Mouse (Mus musculus) left cerebral cortex, postnatal 14 days (tissue): ENCODE results near the gene Ets2. TPM values are rescaled to one million over a fixed set of nuclear protein-coding genes. Genes with fewer than 3 reads are reported as not detected.
"Not testable (repeated sequence)": the region's sequence is repeated elsewhere in the genome, so short reads cannot be mapped to it uniquely, and the experiment has no call there.

Experiments
- DNase-seq, 2 experiments: peaks; one replicate each; pipeline ENCODE4 v3.0.0; 2021 to 2022; ENCODE audit warnings: low spot score in 2 of 2, mixed read lengths in 1 of 2
- intact Hi-C: fragments of 180-260 bp; cut with DNase I; formaldehyde crosslinking; loops from one replicate; pipeline ENCODE4 v1.15.1; 2025
- total RNA-seq, 2 experiments: library from RNA; stranded (reverse); gene quantifications; 2 replicates each; pipeline ENCODE4 v1.2.3; 2021

Ets2 gene
- total RNA-seq, 2 experiments from 2014 or later: 53.0 to 59.9 TPM

- DNase-seq: no peak
- intact Hi-C loops: no loop called here
Measured at GRCm38 (mm10) chr16:95686901-95687300, 15.0 kb upstream of the Ets2 start.

GRCm38 (mm10) chr16:95688010-95688409 is 13.9 kb upstream of the Ets2 start:
- no peak for DNase-seq
- intact Hi-C loops: no loop called here

DNA sequence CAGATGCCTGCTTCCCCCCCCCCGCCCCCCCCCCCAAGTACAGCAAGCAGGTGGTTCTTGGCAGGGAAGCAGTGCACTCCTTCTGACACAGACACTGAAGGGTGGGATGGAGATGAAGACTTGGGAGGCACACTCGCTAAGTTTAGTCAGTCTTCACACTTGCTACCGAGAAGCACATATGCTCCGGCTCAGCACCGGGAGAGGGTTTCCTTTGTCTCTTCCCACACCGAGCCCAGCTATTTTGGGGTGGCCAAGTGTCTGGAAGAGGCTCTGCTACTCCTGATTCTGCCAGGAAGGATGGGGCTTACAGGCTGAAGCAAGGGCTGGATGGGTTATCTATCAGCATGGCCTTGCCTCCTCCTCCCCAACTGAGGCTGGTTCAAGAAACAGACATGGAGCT is 5.3 kb upstream of the Ets2 start:
- intact Hi-C loops: no loop called here

DNA sequence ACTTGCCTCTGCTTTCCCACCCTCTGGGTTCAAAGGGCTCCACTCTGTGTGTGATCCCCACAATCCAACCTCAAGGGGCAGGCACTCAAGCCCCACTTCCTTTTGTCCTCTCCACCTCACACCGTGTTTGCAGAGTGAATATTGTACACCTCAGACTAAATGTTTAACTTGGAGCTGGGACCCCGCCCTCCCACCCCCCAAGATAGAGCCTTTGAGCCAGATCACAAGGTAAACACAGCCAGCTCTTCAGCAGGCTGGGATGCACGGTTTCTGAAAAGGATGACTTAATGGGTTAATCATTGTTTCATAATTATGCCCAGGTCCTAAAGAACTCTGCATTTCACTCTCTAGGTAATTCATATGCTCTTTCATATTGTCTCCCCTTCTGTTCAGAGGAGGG is 2.2 kb upstream of the Ets2 start:
- intact Hi-C loops: loop anchor here (5.0 kb wide), 2 partner anchors 52 to 248 kb away; no protein-coding TSS in a partner anchor
- DNase-seq: no peak

More for the DNA sequence above, 5.3 kb upstream of the Ets2 start:
- DNase-seq: peak; percentile 67 to 86

GRCm38 (mm10) chr16:95700224-95700623 is 1.7 kb upstream of the Ets2 start:
- DNase-seq: no peak
- intact Hi-C loops: loop anchor here (5.0 kb wide), 2 partner anchors 53 to 247 kb away; no protein-coding TSS in a partner anchor

DNA sequence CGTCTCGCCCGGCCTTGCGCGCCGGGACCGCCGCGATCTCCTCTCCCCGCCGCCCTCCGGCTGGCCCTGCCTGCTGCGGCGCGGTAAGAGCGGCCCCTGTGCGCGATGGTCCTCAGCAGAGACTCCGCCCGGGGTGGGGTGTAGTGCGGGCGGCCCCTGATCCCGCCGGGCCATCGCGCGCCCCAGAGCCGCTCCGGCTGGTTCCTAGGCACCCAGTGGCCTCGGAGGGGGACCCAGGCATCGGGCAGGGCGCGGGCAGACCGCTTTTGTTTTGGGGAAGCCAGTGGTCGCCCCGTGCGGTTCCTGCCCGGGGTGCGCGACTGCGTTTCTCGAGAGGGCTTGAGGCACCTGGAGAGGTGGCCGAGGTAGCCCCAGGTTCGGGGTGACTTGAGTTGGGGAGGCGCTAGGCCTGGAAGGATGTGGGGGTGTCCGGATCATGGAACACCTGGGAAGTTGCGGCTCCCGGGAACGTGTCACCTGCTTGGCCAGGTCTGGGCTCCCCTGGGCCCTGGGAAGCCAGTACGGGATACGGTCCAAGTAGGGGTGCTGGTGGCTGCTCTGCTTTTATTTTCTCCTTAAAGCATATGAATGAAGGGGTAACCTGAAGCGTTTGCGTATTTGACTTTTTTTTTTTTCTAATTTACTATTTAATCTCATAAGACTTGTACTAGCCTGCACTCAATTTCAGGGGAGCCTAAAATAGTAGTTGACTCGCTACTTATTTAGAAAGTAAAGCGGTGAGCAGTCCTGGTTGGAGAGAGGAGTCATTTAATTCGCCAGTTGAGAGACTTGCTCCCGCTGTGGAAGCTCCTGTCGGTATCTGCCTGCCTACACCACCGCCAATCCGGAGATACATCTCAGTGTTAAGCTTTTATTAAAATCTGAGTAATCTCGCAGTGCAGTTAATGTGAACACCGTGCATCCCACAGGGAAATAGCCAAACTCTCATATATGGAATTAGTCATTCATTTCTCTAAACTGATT is 979 bp downstream of the Ets2 start:
- intact Hi-C loops: loop anchor here (5.0 kb wide), 2 partner anchors 56 to 244 kb away; no protein-coding TSS in a partner anchor
- peak in 1 of 2 experiments; percentile 59 for DNase-seq

DNA sequence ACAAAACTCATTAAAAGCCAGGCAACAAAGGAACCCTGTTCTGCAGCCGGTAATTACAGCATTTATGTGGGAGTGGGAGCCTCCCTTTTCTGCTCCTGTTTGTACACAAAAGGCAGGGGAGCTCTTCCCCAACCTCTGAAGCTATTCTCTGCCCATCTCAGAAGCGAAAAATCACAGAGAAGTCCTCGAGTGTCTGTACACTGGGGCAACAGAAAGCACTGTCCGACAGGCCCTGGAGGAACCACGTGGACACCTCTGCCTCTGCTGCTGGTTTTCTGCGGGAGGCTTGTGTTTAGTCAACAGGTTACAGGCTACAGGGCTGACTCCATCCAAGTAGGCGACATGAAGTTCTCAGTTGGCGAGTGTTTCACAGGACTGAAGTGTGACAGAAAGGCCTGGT is 2.1 kb downstream of the Ets2 start:
- DNase-seq: no peak
- intact Hi-C loops: loop anchor here (5.0 kb wide), 2 partner anchors 57 to 243 kb away; no protein-coding TSS in a partner anchor

DNA sequence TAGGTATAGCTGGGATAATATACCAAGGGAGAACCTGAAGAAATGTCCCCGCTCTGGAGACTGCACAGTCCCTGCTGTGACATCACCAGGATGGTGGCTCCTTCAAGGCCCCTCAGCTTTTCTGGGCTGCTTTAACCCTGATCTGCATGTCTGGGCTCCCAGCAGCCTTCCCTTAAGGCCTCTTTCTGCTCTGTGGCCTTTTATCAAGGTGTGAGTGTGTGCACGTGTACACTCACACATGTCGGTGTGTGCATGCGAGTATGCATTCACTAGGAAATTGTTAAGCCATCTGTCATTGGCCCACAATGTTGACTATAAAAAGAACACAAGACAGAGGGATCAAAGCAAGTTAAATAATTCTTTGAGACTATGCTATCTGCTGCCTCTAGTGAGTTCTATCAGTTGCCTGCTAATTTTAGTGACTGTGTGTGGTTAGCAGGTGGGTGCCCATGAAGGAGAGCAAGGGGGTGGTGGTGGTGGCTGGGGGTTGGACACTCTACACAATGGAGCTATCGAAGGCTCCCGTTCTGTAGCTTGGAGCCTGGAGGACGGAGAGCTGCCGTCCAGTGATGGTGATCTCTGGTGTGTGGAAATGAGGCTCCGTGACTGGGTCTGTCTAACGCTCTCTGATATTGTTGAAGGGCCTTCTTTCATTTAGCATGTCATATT is 2.9 kb downstream of the Ets2 start:
- intact Hi-C loops: loop anchor here (5.0 kb wide), 2 partner anchors 57 to 243 kb away; no protein-coding TSS in a partner anchor
- no peak for DNase-seq

GRCm38 (mm10) chr16:95705771-95706170 is 3.9 kb downstream of the Ets2 start:
- no peak for DNase-seq
- intact Hi-C loops: no loop called here

GRCm38 (mm10) chr16:95708211-95709004 is 6.5 kb downstream of the Ets2 start:
- intact Hi-C loops: no loop called here
- DNase-seq: no peak

GRCm38 (mm10) chr16:95709175-95709574 is 7.3 kb downstream of the Ets2 start:
- intact Hi-C loops: no loop called here
- no peak for DNase-seq

DNA sequence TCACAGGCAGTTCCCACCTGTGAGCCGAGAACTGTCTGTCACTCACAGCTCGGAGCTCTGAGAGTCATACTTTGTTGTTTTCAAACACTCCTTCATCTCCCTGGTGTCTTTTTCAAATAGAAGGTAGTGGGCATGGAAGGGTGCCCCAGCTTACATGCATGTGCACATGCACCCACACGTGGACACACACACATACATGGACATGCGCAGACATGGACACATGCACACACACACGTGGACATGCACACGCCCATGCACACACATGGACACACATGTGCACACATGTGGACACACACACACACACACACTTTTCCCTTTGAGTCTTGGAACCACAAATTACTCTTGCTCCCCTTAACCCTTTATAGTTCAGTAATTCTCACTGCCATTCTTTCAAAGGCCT is 8.3 kb downstream of the Ets2 start:
- DNase-seq: no peak
- intact Hi-C loops: loop anchor here (5.0 kb wide), 1 partner anchor 102 kb away; no protein-coding TSS in a partner anchor

GRCm38 (mm10) chr16:95712121-95712520 is 10.2 kb downstream of the Ets2 start:
- intact Hi-C loops: loop anchor here (5.0 kb wide), 1 partner anchor 100 kb away; no protein-coding TSS in a partner anchor
- no peak for DNase-seq

DNA sequence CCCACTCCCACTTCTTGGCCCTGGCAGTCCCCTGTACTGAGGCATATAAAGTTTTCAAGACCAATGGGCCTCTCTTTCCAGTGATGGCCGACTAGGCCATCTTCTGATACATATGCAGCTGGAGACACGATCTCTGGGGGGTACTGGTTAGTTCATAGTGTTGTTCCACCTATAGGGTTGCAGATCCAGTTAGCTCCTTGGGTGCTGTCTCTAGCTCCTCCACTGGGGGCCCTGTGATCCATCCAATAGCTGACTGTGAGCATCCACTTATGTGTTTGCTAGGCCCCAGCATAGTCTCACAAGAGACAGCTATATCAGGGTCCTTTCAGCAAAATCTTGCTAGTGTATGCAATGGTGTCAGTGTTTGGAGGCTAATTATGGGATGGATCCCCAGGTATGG is 11.2 kb downstream of the Ets2 start:
- intact Hi-C loops: loop anchor here (5.0 kb wide), 1 partner anchor 99 kb away; no protein-coding TSS in a partner anchor
- DNase-seq: not testable (repeated sequence)

DNA sequence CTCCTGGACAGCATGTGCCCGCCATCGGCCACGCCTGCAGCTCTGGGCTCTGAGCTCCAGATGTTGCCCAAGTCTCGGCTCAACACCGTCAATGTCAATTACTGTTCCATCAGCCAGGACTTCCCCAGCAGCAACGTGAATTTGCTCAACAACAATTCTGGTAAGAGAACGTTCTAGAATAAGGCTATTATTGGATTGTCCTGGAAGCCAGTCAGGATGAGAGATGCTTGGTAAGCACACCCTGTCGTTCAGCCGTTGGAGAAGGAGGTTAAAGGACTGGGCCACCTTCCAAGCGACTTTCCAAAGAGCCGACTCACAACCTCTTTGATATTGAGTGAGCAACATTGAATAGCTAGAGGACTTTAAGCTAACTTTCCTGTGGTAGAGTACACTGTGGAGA is 13.2 kb downstream of the Ets2 start:
- intact Hi-C loops: no loop called here
- DNase-seq: no peak

- no peak for DNase-seq
- intact Hi-C loops: no loop called here
Measured at GRCm38 (mm10) chr16:95716061-95716706, 14.3 kb downstream of the Ets2 start.

- DNase-seq: no peak
- intact Hi-C loops: no loop called here
Measured at GRCm38 (mm10) chr16:95717631-95718030, 15.8 kb downstream of the Ets2 start.

GRCm38 (mm10) chr16:95718119-95718518 is 16.2 kb downstream of the Ets2 start:
- DNase-seq: no peak
- intact Hi-C loops: no loop called here

GRCm38 (mm10) chr16:95720532-95720931 is 18.7 kb downstream of the Ets2 start:
- peak in 1 of 2 experiments; percentile 2 for DNase-seq
- intact Hi-C loops: no loop called here
